Mouse (Mus musculus) olfactory bulb, adult 2 months (tissue): ENCODE data around the gene Kcnc3. TPM values are rescaled to one million over a fixed set of nuclear protein-coding genes. Genes with fewer than 3 reads are reported as not detected.

Experiments
- H3K27ac ChIP-seq: fragments of 200-500 bp; 2 replicates; pipeline ENCODE4 v1.5.1; 2012; ENCODE audit warnings: low read depth, low read length; ENCODE audit not compliant: insufficient read depth
- H3K4me1 ChIP-seq: fragments of 200-500 bp; 2 replicates; pipeline ENCODE4 v1.6.1; 2012; ENCODE audit warnings: low read length; ENCODE audit not compliant: control insufficient read depth, insufficient read depth
- H3K4me3 ChIP-seq: fragments of 200-500 bp; 2 replicates; pipeline ENCODE4 v1.5.1; 2012; ENCODE audit warnings: mild to moderate bottlenecking, low read depth, low read length, moderate library complexity; ENCODE audit not compliant: insufficient read depth
- CTCF ChIP-seq: fragments of 200-500 bp; IDR thresholded peaks from 2 replicates; pipeline ENCODE4 v1.5.1; 2012; ENCODE audit warnings: low read depth, mild to moderate bottlenecking, low read length, moderate library complexity; ENCODE audit not compliant: insufficient read depth
- POLR2A ChIP-seq: fragments of 200-500 bp; IDR thresholded peaks from 2 replicates; pipeline ENCODE4 v1.6.1; 2012; ENCODE audit warnings: mild to moderate bottlenecking, low read depth, low read length, moderate library complexity; ENCODE audit not compliant: insufficient read depth
- WGBS: fragments of 180-500 bp; shearing (Covaris S2); methylation state at CpG from one replicate; pipeline ENCODE4 v1.1.7; 2018; 5-methylcytosine and 5-hydroxymethylcytosine counted together
- polyA plus RNA-seq: library from polyadenylated mRNA; stranded (reverse); fragments of >200 nt; gene quantifications from 2 replicates; pipeline ENCODE4 v1.2.4, GENCODE M21; 2012; ENCODE audit warnings: low replicate concordance; ENCODE audit not compliant: missing spikeins, insufficient read depth, insufficient read length

Kcnc3 gene
- polyA plus RNA-seq, 1 experiment, result not detected

GRCm38 (mm10) chr7:44645256-44645655, 54.8 kb downstream of the Kcnc3 start:
- Histone ChIP-seq H3K27ac (no peak overlapping the region), H3K4me1 (peaks cover 12% of the 10 kb centered on the region), H3K4me3 (no peak overlapping the region)
- 84% methylated on average over 5 of the region's 5 CpGs for WGBS
- TF ChIP-seq POLR2A (no peak), CTCF (no peak)

GRCm38 (mm10) chr7:44645951-44646350, 55.5 kb downstream of the Kcnc3 start:
- Histone ChIP-seq H3K27ac (no peak overlapping the region), H3K4me1 (peaks cover 7% of the 10 kb centered on the region), H3K4me3 (no peak overlapping the region)
- 28% methylated on average over 15 of the region's 15 CpGs for WGBS
- TF ChIP-seq CTCF (no peak), POLR2A (no peak)

- no peak overlapping the region for H3K4me3 ChIP-seq
- WGBS, result 45% methylated on average over 7 of the region's 7 CpGs
- H3K27ac ChIP-seq, result no peak overlapping the region
- TF ChIP-seq POLR2A, result no peak
- TF ChIP-seq CTCF, result peak; percentile 46; the same call in 1 of the 2 replicates
- H3K4me1 ChIP-seq, result 0 out of 2 replicates have a peak, but pooled peaks cover 3% of the 10 kb centered on the region
Observed at GRCm38 (mm10) chr7:44647042-44647724, 56.7 kb downstream of the Kcnc3 start.

- no peak overlapping the region for H3K27ac ChIP-seq
- TF ChIP-seq POLR2A (no peak), CTCF (no peak)
- H3K4me1 ChIP-seq, result 0 out of 2 replicates have a peak, but pooled peaks cover 3% of the 10 kb centered on the region
- 63% methylated on average over 10 of the region's 10 CpGs for WGBS
- H3K4me3 ChIP-seq, result no peak overlapping the region
Observed at GRCm38 (mm10) chr7:44647729-44648128, 57.3 kb downstream of the Kcnc3 start.

- TF ChIP-seq POLR2A, result no peak
- TF ChIP-seq CTCF, result no peak
- 87% methylated on average over 8 of the region's 8 CpGs for WGBS
- no peak overlapping the region for H3K4me3 ChIP-seq
- no peak overlapping the region for H3K27ac ChIP-seq
- 0 out of 2 replicates have a peak, but pooled peaks cover 3% of the 10 kb centered on the region for H3K4me1 ChIP-seq
Observed at GRCm38 (mm10) chr7:44649094-44649610, 58.7 kb downstream of the Kcnc3 start.

GRCm38 (mm10) chr7:44649990-44650389, 59.5 kb downstream of the Kcnc3 start:
- 13% methylated on average over 4 of the region's 4 CpGs for WGBS
- Histone ChIP-seq H3K4me3 (no peak overlapping the region), H3K4me1 (0 out of 2 replicates have a peak, but pooled peaks cover 3% of the 10 kb centered on the region), H3K27ac (no peak overlapping the region)
- TF ChIP-seq CTCF, result peak; percentile 67
- no peak for TF ChIP-seq POLR2A

GRCm38 (mm10) chr7:44651416-44651815, 61.0 kb downstream of the Kcnc3 start:
- Histone ChIP-seq H3K4me3 (no peak overlapping the region), H3K27ac (no peak overlapping the region), H3K4me1 (no peaks in the 10 kb centered on the region)
- TF ChIP-seq CTCF, result no peak
- TF ChIP-seq POLR2A, result no peak
- 83% methylated on average over 7 of the region's 7 CpGs for WGBS

- TF ChIP-seq POLR2A, result no peak
- TF ChIP-seq CTCF, result no peak
- 61% methylated on average over 8 of the region's 8 CpGs for WGBS
- Histone ChIP-seq H3K4me3 (no peak overlapping the region), H3K27ac (no peak overlapping the region), H3K4me1 (no peaks in the 10 kb centered on the region)
Observed at GRCm38 (mm10) chr7:44653773-44654172, 63.3 kb downstream of the Kcnc3 start.

Other genes with a start within 250 kb of the Kcnc3 start
- not detected in 2 replicates for gene Syt3, start 206.6 kb upstream of the Kcnc3 start, polyA plus RNA-seq
- not detected in 2 replicates for gene 1700008O03Rik, start 204.8 kb upstream of the Kcnc3 start, polyA plus RNA-seq
- not detected in 2 replicates for gene Lrrc4b, start 161.6 kb upstream of the Kcnc3 start, polyA plus RNA-seq
- not detected in 2 replicates for gene Aspdh, start 125.3 kb upstream of the Kcnc3 start, polyA plus RNA-seq
- not detected in 2 replicates for gene Josd2, start 122.7 kb upstream of the Kcnc3 start, polyA plus RNA-seq
- gene Emc10, start 94.1 kb upstream of the Kcnc3 start, polyA plus RNA-seq, result not detected in 2 replicates
- gene Fam71e1, start 94.1 kb upstream of the Kcnc3 start, polyA plus RNA-seq, result not detected in 2 replicates
- not detected in 2 replicates for gene Mybpc2, start 66.0 kb upstream of the Kcnc3 start, polyA plus RNA-seq
- not detected in 2 replicates for gene Spib, start 58.6 kb upstream of the Kcnc3 start, polyA plus RNA-seq
- not detected in 2 replicates for gene Pold1, start 41.8 kb upstream of the Kcnc3 start, polyA plus RNA-seq
- not detected in 2 replicates for gene Nr1h2, start 36.7 kb upstream of the Kcnc3 start, polyA plus RNA-seq
- not detected in 2 replicates for gene Napsa, start 18.3 kb upstream of the Kcnc3 start, polyA plus RNA-seq
- not detected in 2 replicates for gene Myh14, start 80.2 kb downstream of the Kcnc3 start, polyA plus RNA-seq
- not detected in 2 replicates for gene Izumo2, start 118.1 kb downstream of the Kcnc3 start, polyA plus RNA-seq
- gene Vrk3, start 157.7 kb downstream of the Kcnc3 start, polyA plus RNA-seq, result not detected in 2 replicates
- not detected in 2 replicates for gene Zfp473, start 160.4 kb downstream of the Kcnc3 start, polyA plus RNA-seq
- gene Nup62, start 225.4 kb downstream of the Kcnc3 start, polyA plus RNA-seq, result not detected in 2 replicates
- gene Il4i1, start 225.7 kb downstream of the Kcnc3 start, polyA plus RNA-seq, result not detected in 2 replicates
- gene Atf5, start 226.0 kb downstream of the Kcnc3 start, polyA plus RNA-seq, result not detected in 2 replicates